Mouse (Mus musculus): ENCODE data around the gene Dlgap1. TPM values are rescaled to one million over a fixed set of nuclear protein-coding genes. Genes with fewer than 3 reads are reported as not detected.

The Dlgap1 gene
- polyA plus RNA-seq, 1 experiment from 2014 or later, result 0.22 TPM

DNA sequence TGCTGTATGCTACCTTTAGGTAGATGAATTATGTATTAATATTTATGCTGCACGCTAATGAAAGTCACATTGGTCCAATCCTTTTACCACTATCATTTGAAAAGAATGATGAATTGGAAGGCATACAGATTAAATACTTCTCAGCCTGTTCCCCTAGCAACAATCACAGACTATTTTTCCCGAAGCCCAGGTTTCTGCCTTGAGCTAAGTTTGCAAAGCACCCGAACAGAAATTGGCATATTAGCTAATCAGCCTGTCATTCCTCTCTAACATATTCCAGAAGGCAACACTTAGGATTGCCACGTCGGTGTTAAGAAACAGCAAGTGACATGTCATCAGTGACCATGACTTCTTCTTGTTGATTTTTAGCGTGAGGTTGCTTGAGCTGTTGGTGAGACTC, 619.8 kb downstream of the Dlgap1 start:
- Histone ChIP-seq H3K9me3 (ENCODE audit: low read length) (no peaks in the 10 kb centered on the region), H3K36me3 (replicated peaks; ENCODE audit: insufficient read depth, low read length) (no peaks in the 10 kb centered on the region), H3K4me2 (ENCODE audit: low read depth, low read length) (no peak overlapping the region), H3K27me3 (ENCODE audit: insufficient read depth, low read length) (no peaks in the 10 kb centered on the region), H3K4me3 (ENCODE audit: low read depth, low read length) (no peak overlapping the region), H3K4me1 (ENCODE audit: insufficient read depth) (no peaks in the 10 kb centered on the region), H3K27ac (ENCODE audit: low read depth) (no peak overlapping the region), H3K9ac (replicated peaks) (no peak overlapping the region)
- DNase-seq (no peak), ATAC-seq (no peak)
- 68% methylated on average over 6 of the region's 6 CpGs for WGBS (ENCODE audit: insufficient replicate concordance)
- TF ChIP-seq EP300 (IDR thresholded peaks at IDR 0.05; ENCODE audit: low read depth), result no peak
- TF ChIP-seq CTCF (IDR thresholded peaks at IDR 0.05; ENCODE audit: low read depth), result no peak

DNA sequence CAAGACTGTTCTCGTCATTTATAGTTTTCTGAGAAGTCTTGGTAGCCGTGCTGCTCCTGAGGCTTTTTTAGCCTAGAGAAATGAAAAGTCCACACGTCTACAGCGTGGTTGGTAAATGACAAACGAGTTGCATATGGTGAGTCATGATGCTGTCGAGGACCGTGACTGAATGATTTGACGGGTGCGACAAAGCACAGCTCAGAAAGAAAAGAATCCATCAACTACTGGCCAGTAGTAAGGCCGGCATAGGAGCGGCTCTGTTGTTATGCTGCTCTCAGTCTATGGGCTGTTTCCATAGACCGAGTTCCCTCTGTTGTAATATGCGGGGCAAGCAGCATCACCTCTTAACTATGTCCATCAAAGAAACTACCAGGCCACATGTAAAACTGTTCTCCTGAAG, 620.3 kb downstream of the Dlgap1 start:
- H3K27ac ChIP-seq (ENCODE audit: low read depth), result no peak overlapping the region
- H3K9me3 ChIP-seq (ENCODE audit: low read length), result no peaks in the 10 kb centered on the region
- no peaks in the 10 kb centered on the region for H3K36me3 ChIP-seq (replicated peaks; ENCODE audit: insufficient read depth, low read length)
- no peak overlapping the region for H3K9ac ChIP-seq (replicated peaks)
- H3K27me3 ChIP-seq (ENCODE audit: insufficient read depth, low read length), result no peaks in the 10 kb centered on the region
- no peaks in the 10 kb centered on the region for H3K4me1 ChIP-seq (ENCODE audit: insufficient read depth)
- H3K4me3 ChIP-seq (ENCODE audit: low read depth, low read length), result no peak overlapping the region
- no peak overlapping the region for H3K4me2 ChIP-seq (ENCODE audit: low read depth, low read length)
- WGBS (ENCODE audit: insufficient replicate concordance), result 81% methylated on average over 13 of the region's 13 CpGs
- no peak for DNase-seq
- ATAC-seq, result no peak
- no peak for TF ChIP-seq EP300 (IDR thresholded peaks at IDR 0.05; ENCODE audit: low read depth)
- TF ChIP-seq CTCF (IDR thresholded peaks at IDR 0.05; ENCODE audit: low read depth), result no peak

DNA sequence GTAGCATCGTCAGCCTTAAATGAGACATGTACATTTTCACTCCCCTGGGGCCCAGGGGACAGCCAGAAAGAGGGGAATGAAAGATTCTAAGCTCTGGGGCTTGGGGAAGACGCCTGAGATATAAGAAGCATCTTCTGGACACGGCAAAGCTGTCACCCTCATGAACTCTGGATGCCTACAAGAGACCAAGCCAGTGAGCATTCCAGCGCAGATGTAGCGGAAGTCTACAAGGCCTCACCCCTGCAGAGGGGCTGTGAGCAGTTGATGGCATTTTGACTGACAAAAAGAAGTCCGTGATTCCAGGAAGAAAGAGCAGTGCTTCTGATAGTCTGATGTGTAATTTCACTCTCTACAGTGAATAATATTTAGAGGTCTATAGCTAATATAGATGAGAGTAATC, 621.6 kb downstream of the Dlgap1 start:
- WGBS (ENCODE audit: insufficient replicate concordance), result 70% methylated on average over 6 of the region's 6 CpGs
- no peak overlapping the region for H3K9ac ChIP-seq (replicated peaks)

DNA sequence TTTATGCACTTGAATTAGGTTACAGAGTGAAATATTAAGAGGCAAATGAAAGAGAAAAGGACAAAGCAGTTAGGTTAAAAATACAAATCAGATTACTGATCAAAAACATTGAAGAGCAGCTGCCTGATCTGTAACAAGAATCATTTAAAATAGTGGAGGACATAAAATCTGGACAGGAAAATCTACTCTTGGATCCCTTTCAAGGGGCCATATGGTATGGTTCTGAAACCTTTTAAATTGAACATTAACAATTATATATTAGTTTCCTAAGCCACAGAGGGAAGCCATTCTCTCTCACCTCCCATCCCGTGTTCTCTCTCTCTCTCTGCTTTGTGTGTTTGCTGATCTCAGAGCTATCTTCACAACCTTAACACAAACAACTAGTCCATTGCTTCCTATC, 625.4 kb downstream of the Dlgap1 start:
- WGBS (ENCODE audit: insufficient replicate concordance), result 50% methylated on average over 1 of the region's 1 CpGs
- TF ChIP-seq CTCF (IDR thresholded peaks at IDR 0.05; ENCODE audit: low read depth) (no peak), EP300 (IDR thresholded peaks at IDR 0.05; ENCODE audit: low read depth) (no peak)
- ATAC-seq (no peak), DNase-seq (no peak)
- Histone ChIP-seq H3K4me1 (ENCODE audit: insufficient read depth) (no peaks in the 10 kb centered on the region), H3K27me3 (ENCODE audit: insufficient read depth, low read length) (no peaks in the 10 kb centered on the region), H3K9me3 (ENCODE audit: low read length) (no peaks in the 10 kb centered on the region), H3K4me2 (ENCODE audit: low read depth, low read length) (no peak overlapping the region), H3K27ac (ENCODE audit: low read depth) (no peak overlapping the region), H3K4me3 (ENCODE audit: low read depth, low read length) (no peak overlapping the region), H3K9ac (replicated peaks) (no peak overlapping the region), H3K36me3 (replicated peaks; ENCODE audit: insufficient read depth, low read length) (no peaks in the 10 kb centered on the region)

More for the DNA sequence above, 621.6 kb downstream of the Dlgap1 start:
- no peak overlapping the region for H3K27ac ChIP-seq (ENCODE audit: low read depth)
- H3K36me3 ChIP-seq (replicated peaks; ENCODE audit: insufficient read depth, low read length), result no peaks in the 10 kb centered on the region
- DNase-seq, result no peak
- no peaks in the 10 kb centered on the region for H3K27me3 ChIP-seq (ENCODE audit: insufficient read depth, low read length)
- H3K4me1 ChIP-seq (ENCODE audit: insufficient read depth), result no peaks in the 10 kb centered on the region
- ATAC-seq, result no peak
- no peaks in the 10 kb centered on the region for H3K9me3 ChIP-seq (ENCODE audit: low read length)
- no peak for TF ChIP-seq CTCF (IDR thresholded peaks at IDR 0.05; ENCODE audit: low read depth)
- TF ChIP-seq EP300 (IDR thresholded peaks at IDR 0.05; ENCODE audit: low read depth), result no peak
- no peak overlapping the region for H3K4me2 ChIP-seq (ENCODE audit: low read depth, low read length)
- H3K4me3 ChIP-seq (ENCODE audit: low read depth, low read length), result no peak overlapping the region

DNA sequence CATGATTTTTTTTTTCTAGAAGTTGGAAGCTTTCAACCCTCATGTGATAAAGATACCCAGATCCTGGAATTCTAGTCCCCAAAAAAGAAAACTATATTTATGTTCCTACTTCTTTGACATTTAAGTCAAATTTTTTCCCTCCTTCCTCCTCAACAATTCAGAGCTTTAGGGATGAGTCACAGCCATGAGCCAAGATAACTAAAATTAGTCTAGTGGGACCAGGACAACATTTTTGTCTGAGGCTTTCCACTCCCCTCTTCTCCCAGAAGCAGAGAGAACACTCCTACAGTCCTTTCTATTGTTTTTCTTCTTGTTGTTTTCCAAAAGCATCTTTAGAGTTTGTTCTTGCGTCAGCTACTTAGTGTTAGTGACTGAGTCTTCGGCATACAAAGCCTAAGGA, 627.5 kb downstream of the Dlgap1 start:
- TF ChIP-seq CTCF (IDR thresholded peaks at IDR 0.05; ENCODE audit: low read depth) (no peak), EP300 (IDR thresholded peaks at IDR 0.05; ENCODE audit: low read depth) (no peak)
- Histone ChIP-seq H3K27ac (ENCODE audit: low read depth) (no peak overlapping the region), H3K27me3 (ENCODE audit: insufficient read depth, low read length) (no peaks in the 10 kb centered on the region), H3K4me1 (ENCODE audit: insufficient read depth) (no peaks in the 10 kb centered on the region), H3K9me3 (ENCODE audit: low read length) (no peaks in the 10 kb centered on the region), H3K9ac (replicated peaks) (no peak overlapping the region), H3K36me3 (replicated peaks; ENCODE audit: insufficient read depth, low read length) (no peaks in the 10 kb centered on the region), H3K4me2 (ENCODE audit: low read depth, low read length) (no peak overlapping the region), H3K4me3 (ENCODE audit: low read depth, low read length) (no peak overlapping the region)
- DNase-seq (no peak), ATAC-seq (no peak)
- 88% methylated on average over 2 of the region's 2 CpGs for WGBS (ENCODE audit: insufficient replicate concordance)

DNA sequence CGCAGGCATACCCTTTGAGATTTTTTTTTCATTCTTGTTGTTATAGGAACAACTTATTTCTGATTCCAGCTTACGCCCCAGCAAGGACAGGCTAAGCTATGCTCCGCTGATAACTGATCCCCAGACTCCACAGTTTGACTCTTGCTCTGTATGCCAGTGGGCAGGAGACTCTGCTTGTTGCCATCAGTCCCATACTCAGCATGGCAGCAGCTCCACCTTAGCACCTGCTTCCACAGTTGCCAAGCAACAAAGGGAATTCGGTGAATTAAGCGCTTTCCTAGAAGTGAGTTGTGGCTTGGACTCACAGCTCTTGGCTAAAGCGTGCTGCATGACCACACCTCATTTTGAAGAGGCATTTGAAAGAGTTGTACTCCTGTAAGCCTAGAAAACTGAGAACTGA, 631.6 kb downstream of the Dlgap1 start:
- no peaks in the 10 kb centered on the region for H3K4me1 ChIP-seq (ENCODE audit: insufficient read depth)
- ATAC-seq (no peak), DNase-seq (no peak)
- no peak overlapping the region for H3K9ac ChIP-seq (replicated peaks)
- WGBS (ENCODE audit: insufficient replicate concordance), result 77% methylated on average over 6 of the region's 6 CpGs
- TF ChIP-seq CTCF (IDR thresholded peaks at IDR 0.05; ENCODE audit: low read depth), result no peak
- no peak for TF ChIP-seq EP300 (IDR thresholded peaks at IDR 0.05; ENCODE audit: low read depth)
- no peaks in the 10 kb centered on the region for H3K27me3 ChIP-seq (ENCODE audit: insufficient read depth, low read length)
- no peak overlapping the region for H3K27ac ChIP-seq (ENCODE audit: low read depth)
- H3K36me3 ChIP-seq (replicated peaks; ENCODE audit: insufficient read depth, low read length), result no peaks in the 10 kb centered on the region
- H3K9me3 ChIP-seq (ENCODE audit: low read length), result no peaks in the 10 kb centered on the region
- H3K4me2 ChIP-seq (ENCODE audit: low read depth, low read length), result no peak overlapping the region
- H3K4me3 ChIP-seq (ENCODE audit: low read depth, low read length), result no peak overlapping the region

DNA sequence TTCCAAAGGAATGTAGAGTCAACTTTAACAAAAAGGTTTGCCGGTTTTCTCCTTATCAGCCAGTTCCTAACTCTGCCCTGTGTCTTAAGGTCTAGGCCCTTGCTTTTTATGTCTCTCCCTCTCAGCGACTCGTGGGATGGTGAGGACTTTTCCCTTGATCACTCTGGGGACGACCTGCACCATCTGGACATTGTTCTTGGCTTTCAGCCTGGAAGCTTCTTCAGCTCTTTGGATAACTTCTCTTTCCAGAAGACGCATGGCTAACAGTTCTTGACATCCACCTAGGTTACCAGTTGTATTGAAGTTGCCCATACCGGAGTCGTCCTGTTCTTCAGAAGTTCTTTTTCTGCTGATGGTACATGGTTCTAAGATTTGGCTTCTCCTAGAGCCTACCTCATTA, 633.2 kb downstream of the Dlgap1 start:
- no peaks in the 10 kb centered on the region for H3K9me3 ChIP-seq (ENCODE audit: low read length)
- H3K4me2 ChIP-seq (ENCODE audit: low read depth, low read length), result no peak overlapping the region
- no peaks in the 10 kb centered on the region for H3K36me3 ChIP-seq (replicated peaks; ENCODE audit: insufficient read depth, low read length)
- DNase-seq, result no peak
- H3K4me3 ChIP-seq (ENCODE audit: low read depth, low read length), result no peak overlapping the region
- no peak overlapping the region for H3K27ac ChIP-seq (ENCODE audit: low read depth)
- TF ChIP-seq EP300 (IDR thresholded peaks at IDR 0.05; ENCODE audit: low read depth) (no peak), CTCF (IDR thresholded peaks at IDR 0.05; ENCODE audit: low read depth) (no peak)
- no peaks in the 10 kb centered on the region for H3K4me1 ChIP-seq (ENCODE audit: insufficient read depth)
- ATAC-seq, result no peak
- 68% methylated on average over 7 of the region's 7 CpGs for WGBS (ENCODE audit: insufficient replicate concordance)
- no peak overlapping the region for H3K9ac ChIP-seq (replicated peaks)
- no peaks in the 10 kb centered on the region for H3K27me3 ChIP-seq (ENCODE audit: insufficient read depth, low read length)
